Mouse (Mus musculus) CD4-positive, CD25-positive, alpha-beta regulatory T cell (primary cell): ENCODE data around the gene Olfr569. TPM values are rescaled to one million over a fixed set of nuclear protein-coding genes. Genes with fewer than 3 reads are reported as not detected.

Experiments used
- polyA plus RNA-seq: library from polyadenylated mRNA; unstranded; fragments of 100-300 nt; shearing (Covaris generic); gene quantifications from one replicate; pipeline ENCODE4 v1.2.1, GENCODE M21; 2017

Gene Olfr569
- not detected for polyA plus RNA-seq

GRCm38 (mm10) chr7:102890782-102891181 lies at the start of gene Olfr569:
Olfr569 (minus strand) TSS chr7:102890882.

GRCm38 (mm10) chr7:102924109-102924508 lies 33.4 kb upstream of the Olfr569 start, which contains the start of gene Olfr572:
Olfr572 (plus strand) TSS chr7:102924409.

GRCm38 (mm10) chr7:102917032-102917875 lies 26.6 kb upstream of the Olfr569 start, which contains the start of gene Olfr571:
Olfr571 (minus strand) TSS chr7:102917536.

GRCm38 (mm10) chr7:102876822-102877221 lies 13.9 kb downstream of the Olfr569 start, which contains the start of gene Olfr568:
Olfr568 (plus strand) TSS chr7:102877122.

GRCm38 (mm10) chr7:102858665-102859064 lies 32.0 kb downstream of the Olfr569 start, which contains the start of gene Olfr566:
Olfr566 (minus strand) TSS chr7:102858765.

Other genes starting within 250 kb of the Olfr569 start
- gene Olfr555, start 232.1 kb downstream of the Olfr569 start, polyA plus RNA-seq = not detected
- gene Olfr556, start 226.0 kb downstream of the Olfr569 start, polyA plus RNA-seq = not detected
- 16.9 TPM for gene Trim68, start 203.6 kb downstream of the Olfr569 start, polyA plus RNA-seq
- gene Olfr557, start 195.0 kb downstream of the Olfr569 start, polyA plus RNA-seq = not detected
- gene Olfr558, start 188.7 kb downstream of the Olfr569 start, polyA plus RNA-seq = not detected
- gene Olfr33, start 171.8 kb downstream of the Olfr569 start, polyA plus RNA-seq = not detected
- not detected for gene Olfr559, start 163.4 kb downstream of the Olfr569 start, polyA plus RNA-seq
- gene Olfr560, start 131.5 kb downstream of the Olfr569 start, polyA plus RNA-seq = not detected
- gene Olfr78, start 131.4 kb downstream of the Olfr569 start, polyA plus RNA-seq = not detected
- gene Olfr561, start 119.7 kb downstream of the Olfr569 start, polyA plus RNA-seq = not detected
- not detected for gene Olfr564, start 87.4 kb downstream of the Olfr569 start, polyA plus RNA-seq
- gene Olfr566, start 32.1 kb downstream of the Olfr569 start, polyA plus RNA-seq = not detected
- gene Olfr568, start 13.8 kb downstream of the Olfr569 start, polyA plus RNA-seq = 0.25 TPM
- not detected for gene Olfr570, start 3.7 kb upstream of the Olfr569 start, polyA plus RNA-seq
- not detected for gene Olfr571, start 26.7 kb upstream of the Olfr569 start, polyA plus RNA-seq
- not detected for gene Olfr572, start 33.5 kb upstream of the Olfr569 start, polyA plus RNA-seq
- gene Olfr573-ps1, start 51.7 kb upstream of the Olfr569 start, polyA plus RNA-seq = not detected
- gene Olfr574, start 57.6 kb upstream of the Olfr569 start, polyA plus RNA-seq = not detected
- not detected for gene Olfr575, start 67.9 kb upstream of the Olfr569 start, polyA plus RNA-seq
- gene Olfr576, start 71.8 kb upstream of the Olfr569 start, polyA plus RNA-seq = not detected
- gene Olfr577, start 85.1 kb upstream of the Olfr569 start, polyA plus RNA-seq = not detected
- not detected for gene Olfr578, start 98.4 kb upstream of the Olfr569 start, polyA plus RNA-seq
- gene Olfr582, start 147.1 kb upstream of the Olfr569 start, polyA plus RNA-seq = not detected
- not detected for gene Olfr583, start 160.4 kb upstream of the Olfr569 start, polyA plus RNA-seq
- not detected for gene Olfr584, start 191.0 kb upstream of the Olfr569 start, polyA plus RNA-seq
- gene Olfr585, start 206.8 kb upstream of the Olfr569 start, polyA plus RNA-seq = not detected
- gene Olfr586, start 234.8 kb upstream of the Olfr569 start, polyA plus RNA-seq = not detected
- gene Olfr588-ps1, start 250.0 kb upstream of the Olfr569 start, polyA plus RNA-seq = not detected